Mouse (Mus musculus) left cerebral cortex, postnatal 14 days (tissue): ENCODE measurements at regions not wholly inside any gene's neighbourhood (a gene's known extent, or its start where the extent isn't known, plus 50 kb on each side); places are given as distances from the start of the nearest gene placed in this dataset.
A peak's percentile ranks its signal among the peaks of the same experiment; 100 is the strongest.
"Not testable (repeated sequence)": the region's sequence is repeated elsewhere in the genome, so short reads cannot be mapped to it uniquely, and the experiment has no call there.

Source experiments
- DNase-seq, 2 experiments: peaks; one replicate each; pipeline ENCODE4 v3.0.0; 2021 to 2022; ENCODE audit warnings: low spot score in 2 of 2, mixed read lengths in 1 of 2
- intact Hi-C: fragments of 180-260 bp; cut with DNase I; formaldehyde crosslinking; loops from one replicate; pipeline ENCODE4 v1.15.1; 2025

- DNase-seq = no peak
- intact Hi-C loops = no loop called here
These were observed 128.3 kb downstream of the Dll1 start for GRCm38 (mm10) chr17:15248417-15248791.

- DNase-seq = no peak
- intact Hi-C loops = no loop called here
These were observed 128.9 kb downstream of the Dll1 start for GRCm38 (mm10) chr17:15247546-15248416.

- intact Hi-C loops = no loop called here
- no peak for DNase-seq
These were observed 133.6 kb downstream of the Dll1 start for GRCm38 (mm10) chr17:15242976-15243635.

GRCm38 (mm10) chr17:15242356-15242755 lies 134.3 kb downstream of the Dll1 start:
- DNase-seq = no peak
- intact Hi-C loops = no loop called here

- DNase-seq = no peak
- intact Hi-C loops = no loop called here
These were observed 135.2 kb downstream of the Dll1 start for GRCm38 (mm10) chr17:15241491-15241890.

- DNase-seq, intact Hi-C loops: not testable (repeated sequence)
These were observed 136.0 kb downstream of the Dll1 start for GRCm38 (mm10) chr17:15240641-15241040.

GRCm38 (mm10) chr17:15240011-15240410 lies 136.7 kb downstream of the Dll1 start:
- intact Hi-C loops = no loop called here

GRCm38 (mm10) chr17:15235041-15235440 lies 141.6 kb downstream of the Dll1 start:
- intact Hi-C loops = no loop called here

More at GRCm38 (mm10) chr17:15240011-15240410, 136.7 kb downstream of the Dll1 start:
- DNase-seq = no peak

GRCm38 (mm10) chr17:15231175-15231574 lies 145.5 kb downstream of the Dll1 start:
- no peak for DNase-seq
- intact Hi-C loops = no loop called here

More at GRCm38 (mm10) chr17:15235041-15235440, 141.6 kb downstream of the Dll1 start:
- no peak for DNase-seq

- intact Hi-C loops = no loop called here
These were observed 147.5 kb downstream of the Dll1 start for GRCm38 (mm10) chr17:15229159-15229558.

GRCm38 (mm10) chr17:15228077-15228476 lies 148.6 kb downstream of the Dll1 start:
- intact Hi-C loops = no loop called here

More at GRCm38 (mm10) chr17:15229159-15229558, 147.5 kb downstream of the Dll1 start:
- DNase-seq = no peak

GRCm38 (mm10) chr17:15223826-15224225 lies 152.8 kb downstream of the Dll1 start:
- DNase-seq = no peak
- intact Hi-C loops = no loop called here

More at GRCm38 (mm10) chr17:15228077-15228476, 148.6 kb downstream of the Dll1 start:
- no peak for DNase-seq

- intact Hi-C loops = no loop called here
- DNase-seq = no peak
These were observed 153.7 kb downstream of the Dll1 start for GRCm38 (mm10) chr17:15222923-15223322.

GRCm38 (mm10) chr17:15214157-15214685 lies 162.5 kb downstream of the Dll1 start:
- intact Hi-C loops = no loop called here
- no peak for DNase-seq

GRCm38 (mm10) chr17:15208808-15209173 lies 167.5 kb upstream of the Gm3448 start:
- intact Hi-C loops = loop anchor here (5.0 kb wide), 1 partner anchor 169 kb away; the partner anchor contains the start of gene Dll1
- no peak for DNase-seq

GRCm38 (mm10) chr17:15208030-15208807 lies 166.9 kb upstream of the Gm3448 start:
- DNase-seq = peak; percentile 70 to 85
- intact Hi-C loops = loop anchor here (5.0 kb wide), 1 partner anchor 169 kb away; the partner anchor contains the start of gene Dll1

GRCm38 (mm10) chr17:15207182-15208029 lies 166.1 kb upstream of the Gm3448 start:
- intact Hi-C loops = loop anchor here (5.0 kb wide), 1 partner anchor 170 kb away; the partner anchor contains the start of gene Dll1
- DNase-seq = peak; percentile 16 to 67

GRCm38 (mm10) chr17:15205799-15206198 lies 164.5 kb upstream of the Gm3448 start:
- intact Hi-C loops = loop anchor here (5.0 kb wide), 1 partner anchor 172 kb away; the partner anchor contains the start of gene Dll1
- DNase-seq = no peak
